Mouse (Mus musculus): ENCODE results near the gene Cys1.

DNA sequence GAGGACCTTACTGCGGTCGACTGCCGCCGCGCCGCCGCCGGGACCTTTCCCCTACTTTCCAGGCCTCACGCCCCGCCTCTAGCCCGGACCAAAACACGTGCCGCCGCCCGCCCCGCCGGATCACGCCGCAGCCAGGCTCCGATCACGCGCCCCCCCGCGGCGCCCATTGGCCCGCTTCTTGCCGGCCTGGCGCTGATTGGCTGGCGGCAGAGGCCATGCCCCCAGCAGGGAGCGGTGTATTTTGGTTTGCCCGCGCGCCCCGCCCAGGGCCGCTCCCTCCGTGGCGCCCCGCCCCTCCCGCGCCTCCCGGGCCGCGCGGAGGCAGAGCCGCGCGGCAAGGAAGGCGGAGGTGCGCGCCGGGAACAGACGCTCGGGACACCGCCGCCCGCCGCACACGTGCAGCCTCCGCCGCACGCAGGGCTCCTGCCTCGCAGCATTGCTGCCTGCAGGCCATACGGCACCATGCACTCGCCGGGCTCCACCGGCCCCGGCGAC, 30.5 kb downstream of the Cys1 start, which contains the start of gene Klf11:
- TF ChIP-seq CTCF (IDR thresholded peaks at IDR 0.05; ENCODE audit: low read depth), result no peak; the same call in 1 of the 2 replicates
- TF ChIP-seq EP300 (IDR thresholded peaks at IDR 0.05; ENCODE audit: low read depth), result peak; percentile 62; the same call in 1 of the 2 replicates

All from liver, postnatal 0 days (tissue).